Mouse (Mus musculus) heart, embryonic 16.5 days (tissue): ENCODE data around the gene Tubg2. TPM values are rescaled to one million over a fixed set of nuclear protein-coding genes. Genes with fewer than 3 reads are reported as not detected.
A peak's percentile ranks its signal among the peaks of the same experiment; 100 is the strongest.

Experiments
- ATAC-seq: fragments of 200-750 bp; cut with Nextera tagmentation; replicated peaks from 2 replicates; pipeline ENCODE4 v1.8.0; 2017; ENCODE audit warnings: moderate number of reproducible peaks; ENCODE audit not compliant: insufficient read depth, low FRiP score; ENCODE audit errors: extremely low read depth
- H3K27ac ChIP-seq: fragments of 300-500 bp; sonication (generic); 2 replicates; pipeline ENCODE4 v1.5.1; 2014; ENCODE audit warnings: mild to moderate bottlenecking, low read length, control low read depth, moderate library complexity
- H3K27me3 ChIP-seq: fragments of 300-500 bp; sonication (generic); 2 replicates; pipeline ENCODE4 v1.6.1; 2014; ENCODE audit warnings: low read length, mixed read lengths; ENCODE audit not compliant: control insufficient read depth, insufficient read depth
- H3K36me3 ChIP-seq: fragments of 300-500 bp; sonication (generic); 2 replicates; pipeline ENCODE4 v1.6.1; 2014; ENCODE audit not compliant: control insufficient read depth, insufficient read depth
- H3K4me1 ChIP-seq: fragments of 300-500 bp; sonication (generic); 2 replicates; pipeline ENCODE4 v1.6.1; 2014; ENCODE audit warnings: low read length, mixed read lengths; ENCODE audit not compliant: control insufficient read depth, insufficient read depth
- H3K4me2 ChIP-seq: fragments of 300-500 bp; sonication (generic); 2 replicates; pipeline ENCODE4 v1.6.1; 2014; ENCODE audit warnings: low read depth, mild to moderate bottlenecking, control low read depth, low read length
- H3K4me3 ChIP-seq: fragments of 300-500 bp; sonication (generic); 2 replicates; pipeline ENCODE4 v1.5.1; 2014; ENCODE audit warnings: mild to moderate bottlenecking, control low read depth, low read length
- H3K9ac ChIP-seq: fragments of 300-500 bp; sonication (generic); 2 replicates; pipeline ENCODE4 v1.6.1; 2014; ENCODE audit warnings: low read length, control low read depth
- H3K9me3 ChIP-seq: fragments of 300-500 bp; sonication (generic); replicated peaks from 2 replicates; pipeline ENCODE4 v1.6.1; 2016; ENCODE audit warnings: low read length; ENCODE audit not compliant: control insufficient read depth
- WGBS: fragments of 180-500 bp; shearing (Covaris S2); extraction: QIAGEN DNeasy Blood & Tissue Kit; methylation state at CpG from one replicate; pipeline ENCODE4 v1.1.7; 2014; 5-methylcytosine and 5-hydroxymethylcytosine counted together
- polyA plus RNA-seq: library from polyadenylated mRNA; unstranded; fragments of >200 nt; fragmentation: Nextera tagmentation; extraction: Ambion mirVana; gene quantifications from 2 replicates; pipeline ENCODE4 v1.2.1, GENCODE M21; 2015

Gene Tubg2
- polyA plus RNA-seq, 1 experiment from 2014 or later: 3.3 TPM

- Histone ChIP-seq H3K4me2 (peak overlapping the region; percentile 67), H3K4me3 (peak overlapping the region; percentile 44), H3K27ac (0 out of 2 replicates have a peak overlapping the region, but pooled peaks have one; percentile 9), H3K4me1 (peaks cover 16% of the 10 kb centered on the region), H3K9me3 (no peaks in the 10 kb centered on the region), H3K9ac (peak overlapping the region; percentile 59), H3K27me3 (no peaks in the 10 kb centered on the region), H3K36me3 (no peaks in the 10 kb centered on the region)
- 19% methylated on average over 17 of the region's 19 CpGs for WGBS
- no peak; the same call in 1 of the 2 replicates for ATAC-seq
These were observed 12.1 kb upstream of the Tubg2 start for GRCm38 (mm10) chr11:101143338-101144225.

- no peak overlapping the region for H3K4me2 ChIP-seq
- no peaks in the 10 kb centered on the region for H3K27me3 ChIP-seq
- H3K27ac ChIP-seq: no peak overlapping the region
- no peak for ATAC-seq
- H3K36me3 ChIP-seq: no peaks in the 10 kb centered on the region
- 39% methylated on average over 10 of the region's 10 CpGs for WGBS
- no peaks in the 10 kb centered on the region for H3K9me3 ChIP-seq
- no peak overlapping the region for H3K4me3 ChIP-seq
- H3K9ac ChIP-seq: no peak overlapping the region
- peaks cover 11% of the 10 kb centered on the region for H3K4me1 ChIP-seq
These were observed 9.3 kb upstream of the Tubg2 start for GRCm38 (mm10) chr11:101146377-101146776.

- no peak overlapping the region for H3K4me3 ChIP-seq
- H3K36me3 ChIP-seq: no peaks in the 10 kb centered on the region
- 70% methylated on average over 10 of the region's 10 CpGs for WGBS
- H3K9me3 ChIP-seq: no peaks in the 10 kb centered on the region
- H3K4me1 ChIP-seq: peaks cover 10% of the 10 kb centered on the region
- H3K27me3 ChIP-seq: no peaks in the 10 kb centered on the region
- peak overlapping the region; percentile 55; the same call in 1 of the 2 replicates for H3K27ac ChIP-seq
- ATAC-seq: no peak
- no peak overlapping the region for H3K9ac ChIP-seq
- no peak overlapping the region for H3K4me2 ChIP-seq
These were observed 7.0 kb upstream of the Tubg2 start for GRCm38 (mm10) chr11:101148751-101149150.

GRCm38 (mm10) chr11:101149178-101150105 lies 6.3 kb upstream of the Tubg2 start:
- Histone ChIP-seq H3K27ac (peak overlapping the region; percentile 55), H3K4me2 (no peak overlapping the region), H3K4me3 (no peak overlapping the region), H3K36me3 (no peaks in the 10 kb centered on the region), H3K27me3 (no peaks in the 10 kb centered on the region), H3K9me3 (no peaks in the 10 kb centered on the region), H3K4me1 (peaks cover 6% of the 10 kb centered on the region; the same call in 1 of the 2 replicates), H3K9ac (peak overlapping the region; percentile 18; the same call in 1 of the 2 replicates)
- WGBS: 47% methylated on average over 9 of the region's 9 CpGs
- ATAC-seq: no peak

- no peak for ATAC-seq
- H3K4me3 ChIP-seq: no peak overlapping the region
These were observed 4.6 kb upstream of the Tubg2 start for GRCm38 (mm10) chr11:101151063-101151462.

GRCm38 (mm10) chr11:101152825-101153224 lies 2.9 kb upstream of the Tubg2 start:
- Histone ChIP-seq H3K9ac (no peak overlapping the region), H3K27me3 (no peaks in the 10 kb centered on the region), H3K36me3 (no peaks in the 10 kb centered on the region), H3K9me3 (no peaks in the 10 kb centered on the region), H3K4me3 (no peak overlapping the region), H3K4me2 (no peak overlapping the region), H3K27ac (no peak overlapping the region), H3K4me1 (peaks cover 13% of the 10 kb centered on the region; the same call in 1 of the 2 replicates)
- 82% methylated on average over 1 of the region's 1 CpGs for WGBS
- no peak for ATAC-seq

More at GRCm38 (mm10) chr11:101151063-101151462, 4.6 kb upstream of the Tubg2 start:
- H3K27me3 ChIP-seq: no peaks in the 10 kb centered on the region
- H3K4me2 ChIP-seq: no peak overlapping the region
- 53% methylated on average over 2 of the region's 2 CpGs for WGBS
- no peaks in the 10 kb centered on the region for H3K36me3 ChIP-seq
- no peaks in the 10 kb centered on the region for H3K9me3 ChIP-seq
- H3K27ac ChIP-seq: no peak overlapping the region
- H3K4me1 ChIP-seq: peaks cover 11% of the 10 kb centered on the region; the same call in 1 of the 2 replicates
- no peak overlapping the region for H3K9ac ChIP-seq

- H3K36me3 ChIP-seq: no peaks in the 10 kb centered on the region
- H3K4me1 ChIP-seq: peaks cover 6% of the 10 kb centered on the region; the same call in 1 of the 2 replicates
- no peaks in the 10 kb centered on the region for H3K9me3 ChIP-seq
- no peaks in the 10 kb centered on the region for H3K27me3 ChIP-seq
- H3K4me2 ChIP-seq: no peak overlapping the region
- H3K27ac ChIP-seq: no peak overlapping the region
- H3K9ac ChIP-seq: no peak overlapping the region
- H3K4me3 ChIP-seq: no peak overlapping the region
- no peak for ATAC-seq
These were observed 1.1 kb upstream of the Tubg2 start for GRCm38 (mm10) chr11:101154648-101155047.

GRCm38 (mm10) chr11:101155151-101155550 lies 556 bp upstream of the Tubg2 start:
- H3K9me3 ChIP-seq: no peaks in the 10 kb centered on the region
- peaks cover 6% of the 10 kb centered on the region; the same call in 1 of the 2 replicates for H3K4me1 ChIP-seq
- H3K9ac ChIP-seq: no peak overlapping the region; the same call in 1 of the 2 replicates
- H3K4me2 ChIP-seq: peak overlapping the region; percentile 93; the same call in 1 of the 2 replicates
- H3K27ac ChIP-seq: no peak overlapping the region
- no peak overlapping the region for H3K4me3 ChIP-seq
- H3K36me3 ChIP-seq: no peaks in the 10 kb centered on the region
- WGBS: 70% methylated on average over 6 of the region's 6 CpGs
- ATAC-seq: no peak
- no peaks in the 10 kb centered on the region for H3K27me3 ChIP-seq
